Mouse (Mus musculus) thymus, postnatal 0 days (tissue): ENCODE measurements around the gene Cib2. TPM values are rescaled to one million over a fixed set of nuclear protein-coding genes. Genes with fewer than 3 reads are reported as not detected.
A peak's percentile ranks its signal among the peaks of the same experiment; 100 is the strongest.

Source experiments
- DNase-seq: peaks from one replicate; pipeline ENCODE4 v3.0.0-alpha.2; 2015; ENCODE audit warnings: low spot score
- polyA plus RNA-seq: library from polyadenylated mRNA; unstranded; fragments of >200 nt; fragmentation: Nextera tagmentation; extraction: Ambion mirVana; gene quantifications from 2 replicates; pipeline ENCODE4 v1.2.1, GENCODE M21; 2015

Cib2 gene
- polyA plus RNA-seq, 1 experiment from 2014 or later: 1.8 TPM

- DNase-seq: peak; percentile 38
These were observed 12.5 kb downstream of the Cib2 start for GRCm38 (mm10) chr9:54547536-54547935.

- DNase-seq: no peak
These were observed 15.1 kb downstream of the Cib2 start for GRCm38 (mm10) chr9:54544954-54545315.

GRCm38 (mm10) chr9:54544212-54544953, 15.6 kb downstream of the Cib2 start:
- DNase-seq: no peak

DNA sequence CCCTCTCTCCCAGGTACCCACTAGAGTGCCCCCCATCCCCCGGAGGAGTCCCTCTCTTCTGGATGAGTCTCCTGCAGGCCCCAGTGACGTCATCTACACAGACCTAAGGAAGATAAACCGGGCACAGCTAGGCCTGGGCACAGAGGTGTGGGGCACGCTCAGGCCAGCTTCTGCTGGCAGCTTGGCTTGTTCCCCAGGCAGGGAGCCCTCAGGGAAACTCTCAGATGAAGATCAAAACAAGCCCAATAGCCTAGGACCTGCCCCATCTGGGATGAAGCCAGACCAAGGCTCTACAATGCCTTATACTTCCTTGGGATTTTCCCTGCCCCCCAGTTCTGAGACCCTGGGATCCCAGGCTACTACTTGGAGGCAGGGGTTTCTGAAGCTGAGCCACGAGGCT, 19.2 kb downstream of the Cib2 start:
- DNase-seq: no peak

DNA sequence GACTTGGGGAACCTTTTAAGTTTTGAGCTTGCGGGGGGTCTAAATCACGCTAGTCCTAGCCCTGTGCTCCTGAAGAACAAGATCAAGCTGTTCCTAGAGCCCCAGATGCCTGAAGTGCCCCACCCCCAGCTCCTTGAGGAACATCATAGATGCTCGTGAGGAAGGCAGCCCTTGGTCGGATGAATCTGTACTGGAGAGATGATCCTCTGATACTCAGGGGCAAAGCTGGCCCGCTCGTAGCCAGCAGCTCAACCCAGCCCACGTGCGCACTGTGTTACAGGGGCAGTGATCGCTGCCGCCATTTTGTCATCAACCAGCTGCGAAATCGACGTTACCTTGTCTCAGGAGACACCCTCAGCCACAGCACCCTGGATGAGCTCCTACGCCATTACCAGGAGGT, 21.3 kb downstream of the Cib2 start, which contains the start of gene Sh2d7:
Gene Sh2d7 (plus strand): TSS at position 301 of the 400 bp plus-strand sequence.
- no peak for DNase-seq

DNA sequence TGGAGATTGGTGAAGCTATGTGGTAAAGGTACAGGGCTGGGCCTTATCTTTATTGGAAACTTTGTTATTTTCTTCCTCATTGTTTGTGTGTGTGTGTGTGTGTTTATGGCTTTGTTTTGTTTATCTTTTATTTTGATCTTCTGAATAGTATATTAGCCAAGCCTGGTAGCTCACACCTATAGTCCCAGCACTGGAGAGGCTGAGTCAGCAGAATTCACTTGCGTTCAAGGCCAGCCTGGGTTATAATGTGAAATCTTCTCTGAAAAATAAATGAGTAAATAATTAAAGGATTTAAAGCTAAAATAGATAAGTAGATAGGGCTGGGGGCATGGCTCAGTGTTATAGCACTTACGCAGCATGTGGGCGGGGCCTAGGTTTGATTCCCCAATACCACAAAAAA, 21.8 kb downstream of the Cib2 start:
- no peak for DNase-seq

- DNase-seq: no peak
These were observed 22.5 kb downstream of the Cib2 start for GRCm38 (mm10) chr9:54537480-54537879.

- no peak for DNase-seq
These were observed 23.0 kb downstream of the Cib2 start for GRCm38 (mm10) chr9:54537030-54537429.

DNA sequence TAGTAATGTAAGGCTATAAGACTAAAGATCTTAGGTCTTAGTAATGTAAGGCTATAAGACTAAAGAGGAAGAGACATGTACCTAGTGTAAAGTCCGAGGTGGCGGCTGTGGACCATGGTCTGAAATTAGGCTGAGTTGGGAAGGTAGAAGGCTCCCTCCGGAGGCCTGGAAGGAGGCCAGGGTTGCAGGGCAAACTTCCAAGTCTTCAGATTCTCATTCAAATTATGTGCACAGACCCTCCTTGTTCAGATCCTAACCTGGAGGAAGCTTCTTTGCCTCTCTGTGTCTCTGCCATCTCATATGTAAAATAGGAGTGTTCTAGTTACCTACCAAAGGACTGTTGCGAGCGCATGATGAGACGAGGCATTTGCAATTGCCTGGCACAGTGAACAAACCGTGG, 23.8 kb downstream of the Cib2 start:
- no peak for DNase-seq

DNA sequence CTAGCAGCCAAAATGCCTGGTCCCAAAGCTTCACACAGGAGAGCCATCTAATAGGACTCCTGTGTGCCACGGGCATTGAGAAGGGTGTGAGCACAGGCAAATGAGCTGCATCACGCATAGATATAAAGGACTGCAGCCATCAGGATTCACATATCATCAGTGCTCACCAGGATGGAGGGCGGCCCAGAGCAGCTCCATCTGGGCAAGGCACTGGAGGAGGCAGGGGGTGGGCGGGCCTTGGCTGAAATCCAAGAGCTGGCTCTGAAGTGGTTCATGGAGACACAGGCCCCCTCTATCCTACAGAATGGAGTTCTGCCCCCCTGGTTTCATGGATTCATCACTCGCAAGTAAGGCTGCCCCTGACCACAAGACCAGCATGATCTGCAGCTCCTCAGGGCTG, 26.0 kb downstream of the Cib2 start:
- no peak for DNase-seq

DNA sequence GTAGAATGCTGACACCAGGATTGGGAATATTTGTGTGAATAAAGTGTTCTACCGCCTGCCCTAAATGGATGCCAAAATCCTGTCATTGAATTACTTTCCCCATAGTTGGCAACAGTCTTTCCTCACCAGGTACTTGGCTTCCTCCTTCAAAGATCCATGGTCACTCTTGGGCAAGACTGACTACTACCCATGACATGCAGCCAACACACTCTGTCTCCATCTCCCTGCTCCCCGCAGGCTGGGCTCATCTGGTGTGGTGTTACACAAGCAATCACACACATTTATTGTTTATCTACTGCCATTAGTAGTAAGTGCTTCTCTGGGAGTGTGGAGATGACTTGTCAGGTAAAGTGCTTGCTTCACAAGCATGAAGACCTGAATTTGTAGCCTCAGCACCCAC, 27.1 kb downstream of the Cib2 start:
- DNase-seq: no peak

DNA sequence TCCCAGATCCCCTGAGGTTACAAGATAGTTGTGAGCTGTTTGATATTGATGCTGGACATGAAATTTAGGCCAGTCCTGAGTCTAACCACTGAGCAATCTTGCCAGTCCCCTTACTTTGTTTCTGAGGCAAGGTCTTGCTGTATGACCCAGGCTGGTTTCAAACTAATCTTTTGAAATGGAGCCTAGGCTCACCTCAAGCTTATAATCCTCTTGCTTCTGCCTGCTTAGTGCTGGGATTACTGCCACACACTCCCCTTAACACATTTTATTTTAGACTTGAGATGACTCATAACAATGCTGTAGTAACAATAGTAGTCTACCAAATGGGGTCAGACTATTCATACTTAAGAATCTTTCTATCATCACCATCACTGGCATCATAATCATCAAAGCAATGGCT, 28.6 kb downstream of the Cib2 start:
- no peak for DNase-seq

- no peak for DNase-seq
These were observed 29.2 kb downstream of the Cib2 start for GRCm38 (mm10) chr9:54530836-54531235.

DNA sequence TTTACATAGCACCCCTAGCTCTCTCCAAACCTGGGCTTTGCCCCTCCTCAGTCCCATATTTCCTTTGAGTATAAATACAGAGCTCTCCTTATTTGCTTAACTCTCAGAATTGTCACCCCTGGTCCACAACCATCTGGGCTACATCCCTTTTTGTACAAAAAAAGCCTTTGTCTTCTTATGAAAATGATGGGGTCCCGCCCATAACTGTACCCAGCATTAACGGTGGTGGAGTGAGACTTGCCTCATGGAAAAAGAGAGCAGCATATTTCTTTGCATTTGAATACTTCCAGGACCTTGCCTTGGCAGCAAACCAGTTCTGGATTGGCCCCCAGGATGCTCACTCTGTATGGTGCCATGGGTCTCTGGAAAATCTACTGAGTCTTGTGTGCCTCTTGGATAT, 30.1 kb downstream of the Cib2 start:
- DNase-seq: no peak

DNA sequence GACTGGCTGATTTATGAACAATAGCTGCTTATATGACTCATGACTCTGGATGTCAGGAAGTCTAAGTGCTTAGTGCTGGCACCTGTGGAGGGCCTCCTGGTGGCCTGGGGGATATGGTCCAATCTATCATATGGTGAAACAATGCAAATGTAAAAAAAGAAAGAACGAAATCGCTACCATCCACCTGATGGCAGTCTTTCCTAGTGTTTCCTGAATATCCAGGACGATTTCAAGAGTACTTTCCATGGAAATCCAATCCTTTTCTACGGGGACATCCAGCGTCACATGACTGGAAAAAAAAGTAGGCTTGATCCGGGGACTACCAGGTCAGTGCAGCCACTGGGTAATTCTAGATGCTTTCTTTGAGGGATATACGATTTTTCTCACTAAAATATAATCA, 32.3 kb downstream of the Cib2 start:
- DNase-seq: no peak

- no peak for DNase-seq
These were observed 39.7 kb downstream of the Cib2 start for GRCm38 (mm10) chr9:54520286-54520685.

DNA sequence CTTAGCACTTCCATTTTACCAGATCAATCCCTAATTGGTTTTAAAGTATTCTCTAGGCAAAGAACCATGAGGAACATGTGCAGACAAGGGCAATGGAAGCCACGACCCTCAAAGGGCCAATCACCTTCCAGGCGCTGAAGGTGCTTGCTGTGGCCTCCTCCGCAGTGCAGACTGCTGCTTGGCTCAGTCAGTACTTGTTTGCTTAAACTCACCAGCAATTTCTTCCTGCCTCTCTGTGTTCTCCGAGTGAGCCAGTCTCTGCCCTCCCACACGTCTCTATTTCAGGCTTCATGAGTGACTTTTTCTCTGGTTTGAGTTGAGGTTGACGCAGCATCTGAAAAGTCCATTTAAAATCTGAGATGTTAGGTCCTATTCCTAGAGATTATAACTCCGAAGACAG, 41.1 kb downstream of the Cib2 start:
- no peak for DNase-seq

GRCm38 (mm10) chr9:54515991-54516390, 44.0 kb downstream of the Cib2 start:
- no peak for DNase-seq

DNA sequence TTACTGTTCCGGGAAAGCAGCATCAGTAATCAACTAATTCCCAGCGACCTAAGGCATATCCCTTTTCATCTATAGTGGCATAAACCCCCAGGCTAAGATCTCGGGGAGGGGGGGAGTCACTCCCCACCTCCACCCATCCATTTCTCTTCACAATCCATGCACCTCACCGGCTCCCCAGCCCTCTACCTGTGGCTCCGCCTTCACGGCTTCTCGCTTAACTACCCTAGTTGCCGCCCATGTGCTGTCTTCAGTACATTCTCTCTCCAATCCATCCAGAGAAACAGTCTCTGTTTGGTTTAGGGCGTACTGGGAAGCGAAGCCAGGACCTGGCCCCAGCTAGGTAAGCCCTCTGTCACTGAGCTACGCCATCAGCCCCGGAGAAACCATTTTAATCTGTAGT, 57.1 kb downstream of the Cib2 start:
- DNase-seq: no peak

DNA sequence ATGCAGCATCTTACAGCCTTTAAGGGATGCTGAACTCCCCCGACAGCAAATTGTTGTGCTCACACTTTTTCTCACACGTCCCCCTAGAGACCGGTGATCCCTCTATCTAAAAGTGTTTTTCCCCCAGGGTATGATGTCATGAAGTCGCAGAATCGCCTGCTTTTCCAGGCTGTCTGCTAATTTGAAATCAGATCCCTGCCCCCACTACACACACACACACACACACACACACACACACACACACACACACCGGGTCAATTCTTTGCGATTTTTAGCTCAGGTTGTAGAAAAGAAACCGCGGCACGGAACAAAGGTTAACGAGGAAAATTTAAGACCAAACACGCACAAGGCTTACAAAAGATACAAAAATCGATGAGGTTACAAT, 57.9 kb downstream of the Cib2 start:
- no peak for DNase-seq

DNA sequence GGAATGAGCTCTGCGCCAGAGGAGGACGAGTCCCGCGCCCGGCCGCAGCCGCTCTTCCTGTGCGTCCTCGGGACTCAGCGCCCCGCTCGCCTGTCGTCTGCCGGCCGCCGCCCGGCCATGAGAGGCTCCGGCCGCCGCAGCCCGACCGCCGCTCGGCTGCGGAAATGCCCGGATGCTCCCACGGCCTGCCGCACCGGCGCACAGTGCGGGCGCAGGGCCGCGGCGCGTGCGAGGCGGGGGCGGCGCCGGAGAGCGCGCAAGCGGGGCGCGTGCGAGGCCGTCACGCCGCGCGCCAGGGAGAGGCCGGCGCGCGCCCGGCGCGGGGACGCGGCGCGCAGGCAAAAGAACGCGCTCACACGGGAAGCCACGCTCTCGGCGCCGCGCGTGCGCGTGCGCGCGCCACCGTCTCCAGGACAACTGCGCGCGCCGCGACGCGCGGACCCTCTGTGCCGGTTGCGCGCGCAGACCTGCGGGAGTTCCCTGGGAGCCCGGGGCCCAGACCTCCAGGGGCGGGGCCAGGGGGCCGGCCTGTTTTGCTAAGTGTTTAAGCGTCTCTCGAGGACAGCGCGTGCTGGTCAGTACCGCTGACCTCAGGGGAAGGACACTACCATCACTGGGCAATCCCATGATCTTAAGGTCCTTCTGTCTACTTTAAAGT, 58.4 kb downstream of the Cib2 start, which contains the start of gene Dmxl2:
Gene Dmxl2 (minus strand): TSS at position 174 of the 658 bp plus-strand sequence.
- DNase-seq: peak; percentile 57

- DNase-seq: no peak
These were observed 59.1 kb downstream of the Cib2 start for GRCm38 (mm10) chr9:54500832-54501452.

GRCm38 (mm10) chr9:54499791-54500190, 60.2 kb downstream of the Cib2 start:
- DNase-seq: no peak
